Mouse (Mus musculus) heart, adult 10 weeks (tissue): Measurements from ENCODE around the gene Mfsd4b5. TPM values are rescaled to one million over a fixed set of nuclear protein-coding genes. Genes with fewer than 3 reads are reported as not detected.

ENCODE experiments used
- polyA plus RNA-seq: library from polyadenylated mRNA; stranded (reverse); fragments of 350-450 nt; fragmentation: Illumina TruSeq; extraction: RNeasy Lipid Tissue Mini Kit (QIAGEN cat#74804); gene quantifications from one replicate; pipeline ENCODE4 v1.2.3, GENCODE M21; 2014; ENCODE audit warnings: low read depth, low replicate concordance

The Mfsd4b5 gene
- polyA plus RNA-seq: 0.79 TPM

DNA sequence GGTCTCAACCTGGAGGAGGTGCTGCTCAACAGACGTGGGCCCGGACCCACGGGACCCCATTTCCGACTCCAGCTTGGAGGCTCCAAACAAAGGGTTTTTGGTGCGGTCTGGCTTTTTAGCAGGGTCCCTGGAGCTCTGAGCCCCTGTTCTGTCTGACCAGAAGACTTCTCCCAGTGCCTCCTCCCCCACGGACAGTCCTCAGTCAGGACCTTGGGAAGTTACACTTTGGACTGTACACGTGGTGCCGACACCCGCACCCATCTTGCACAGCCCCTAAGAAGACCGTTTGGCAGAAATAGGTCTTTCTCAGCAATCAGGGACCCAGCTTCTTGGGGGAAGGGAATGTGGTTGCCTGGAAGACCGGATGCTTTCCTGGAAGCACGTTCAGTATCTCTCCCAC lies at the start of gene Mfsd4b5:
Gene Mfsd4b5 (minus strand): TSS at position 181 of the 400 bp plus-strand sequence.

DNA sequence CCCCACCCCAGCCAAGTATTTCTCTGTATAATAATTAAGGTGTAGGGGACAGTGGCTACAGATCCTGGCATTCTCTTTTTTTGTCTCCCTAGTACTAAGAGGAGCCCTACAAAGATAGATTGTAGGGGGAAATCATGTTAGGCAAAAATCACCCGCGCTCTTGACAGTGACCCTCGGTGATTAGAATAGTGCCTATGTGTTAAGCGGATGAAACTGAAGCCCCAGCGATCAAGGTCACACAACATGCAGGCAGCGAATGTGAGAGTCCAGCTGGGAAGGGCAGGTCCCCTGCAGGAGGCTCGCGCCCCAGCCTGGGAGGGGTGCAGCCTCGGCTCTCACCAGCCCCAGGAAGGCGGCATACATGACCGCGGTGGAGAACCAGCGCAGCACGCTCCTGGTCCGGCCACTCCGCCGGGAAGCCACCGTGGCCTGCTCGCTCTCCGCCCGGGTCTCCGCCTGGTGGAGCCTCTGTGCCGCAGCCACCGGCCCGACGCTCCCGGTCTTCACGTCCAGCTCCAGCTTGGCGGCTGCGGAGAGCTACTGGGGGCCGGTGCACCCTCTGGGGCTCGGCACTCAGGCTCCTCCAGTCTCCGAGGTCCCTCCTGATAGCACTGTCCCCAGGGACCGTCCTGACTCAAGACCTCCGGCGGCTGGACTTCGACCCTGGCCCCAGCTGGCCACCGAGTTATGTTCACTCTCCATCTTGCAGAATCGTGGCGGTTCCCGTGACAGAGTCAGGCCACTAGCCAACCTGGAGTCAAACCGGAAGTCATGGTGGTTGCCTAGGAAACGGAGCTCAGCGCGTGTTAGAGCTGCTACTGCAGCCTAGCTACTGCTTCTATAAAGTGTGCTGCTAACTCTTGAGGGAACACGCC lies 38.3 kb upstream of the Mfsd4b5 start, which contains the start of gene Mfsd4b1:
Gene Mfsd4b1 (minus strand): TSS at position 715 of the 875 bp plus-strand sequence.

DNA sequence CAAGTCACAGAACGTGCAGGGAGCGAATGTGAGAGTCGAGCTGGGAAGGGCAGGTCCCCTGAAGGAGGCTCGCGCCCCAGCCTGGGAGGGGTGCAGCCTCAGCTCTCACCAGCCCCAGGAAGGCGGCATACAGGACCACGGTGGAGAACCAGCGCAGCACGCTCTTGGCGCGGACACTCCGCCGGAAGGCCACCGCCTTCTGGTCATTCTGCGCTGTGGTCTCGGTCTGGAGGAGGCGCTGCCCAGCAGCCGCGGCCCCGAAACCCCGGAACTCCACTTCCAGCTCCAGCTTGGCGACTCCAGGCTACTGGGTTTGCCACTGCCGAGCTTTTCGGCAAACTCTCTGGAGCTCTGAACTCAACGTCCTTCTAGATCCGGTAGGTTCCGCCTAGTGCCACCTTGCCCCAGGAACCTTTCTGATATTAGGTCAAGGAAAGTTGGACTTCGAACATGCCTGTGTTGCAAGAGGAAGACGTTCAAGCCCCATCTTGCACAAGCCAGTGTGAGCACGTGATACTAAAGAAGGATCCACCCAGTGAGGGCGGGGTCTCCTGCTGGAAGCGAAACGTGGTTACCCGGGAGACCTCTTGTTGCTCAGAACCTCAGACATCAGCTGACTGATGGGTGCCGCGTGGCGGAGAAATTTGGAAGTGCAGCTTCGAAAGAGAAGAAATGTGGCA lies 26.5 kb downstream of the Mfsd4b5 start, which contains the start of gene Mfsd4b3:
Gene Mfsd4b3 (minus strand): TSS at position 393 of the 680 bp plus-strand sequence.

DNA sequence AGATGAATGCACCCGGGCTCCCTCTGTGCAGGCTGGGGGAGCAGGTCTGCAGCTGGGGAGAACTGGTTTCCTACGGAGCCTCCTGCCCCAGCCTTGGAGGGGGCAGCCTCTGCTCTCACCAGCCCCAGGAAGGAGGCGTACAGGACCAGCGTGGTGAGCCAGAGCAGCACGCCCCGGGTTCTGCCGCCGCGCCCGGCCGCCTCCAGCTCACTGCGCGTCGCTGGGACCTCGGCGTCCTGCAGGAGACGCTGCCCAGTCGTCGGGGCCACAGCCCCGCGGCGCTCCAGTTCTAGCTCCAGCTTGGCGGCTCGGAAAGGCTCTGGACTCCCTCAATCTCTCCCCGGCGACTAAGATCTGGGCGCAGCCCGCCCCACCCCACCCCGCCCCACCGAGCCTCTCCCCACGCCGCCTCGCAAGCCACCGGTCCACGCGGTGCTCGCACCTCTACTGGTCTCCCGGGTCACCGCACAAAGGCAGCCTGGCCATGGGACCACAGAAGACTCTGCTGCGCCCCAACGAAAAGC lies 59.8 kb downstream of the Mfsd4b5 start, which contains the start of gene Mfsd4b2:
Gene Mfsd4b2 (minus strand): TSS at position 308 of the 524 bp plus-strand sequence.

Other genes with a start within 250 kb of the Mfsd4b5 start
- 4.0 TPM for gene Mfsd4b4, start 87.4 kb downstream of the Mfsd4b5 start, polyA plus RNA-seq
- not detected for gene Mfsd4b2, start 59.7 kb downstream of the Mfsd4b5 start, polyA plus RNA-seq
- 6.9 TPM for gene Mfsd4b3, start 26.5 kb downstream of the Mfsd4b5 start, polyA plus RNA-seq
- 3.0 TPM for gene Mfsd4b1, start 38.6 kb upstream of the Mfsd4b5 start, polyA plus RNA-seq
- gene Slc16a10, start 155.6 kb upstream of the Mfsd4b5 start, polyA plus RNA-seq: 14.8 TPM